In genomic region chr8:118162171-118162570, GRCm38 (mm10) we compare ENCODE assay signal across 8 mouse cellular contexts.
DNase-seq lines count a peak whose midpoint lies in the region; ATAC-seq and TF ChIP-seq lines count a peak whose summit lies in the region.

No protein-coding gene starts in this region.

- peaks cover 4 to 6% of the 10 kb centered on the region in 2 experiments; a peak in 3 of 4 replicates for H3K4me1 ChIP-seq in heart, embryonic 14.5 days (ENCODE audit: control insufficient read depth in 2 of 2, insufficient read depth in 2 of 2, low read length in 2 of 2)
- no peaks in the 10 kb centered on the region for H3K4me1 ChIP-seq in intestine, postnatal 0 days (replicated peaks; ENCODE audit: control insufficient read depth, insufficient read depth, low read length)
- no peaks in the 10 kb centered on the region for H3K4me1 ChIP-seq in liver, postnatal 0 days (ENCODE audit: insufficient read depth)

- 32% methylated on average over 10 of the region's 10 CpGs for WGBS in heart, embryonic 14.5 days
- 64% methylated on average over 10 of the region's 10 CpGs for WGBS in intestine, postnatal 0 days
- WGBS in liver, postnatal 0 days (ENCODE audit: insufficient replicate concordance) = 73% methylated on average over 10 of the region's 10 CpGs

- H3K27me3 ChIP-seq in heart, embryonic 14.5 days (ENCODE audit: control insufficient read depth, insufficient read depth, low read length) = no peaks in the 10 kb centered on the region
- H3K27me3 ChIP-seq in C2C12 (ENCODE audit: control insufficient read depth, insufficient read depth, insufficient read length) = no peaks in the 10 kb centered on the region
- no peaks in the 10 kb centered on the region for H3K27me3 ChIP-seq in intestine, postnatal 0 days (replicated peaks; ENCODE audit: control insufficient read depth, insufficient read depth, low read length)
- H3K27me3 ChIP-seq in liver, postnatal 0 days (ENCODE audit: insufficient read depth, low read length) = no peaks in the 10 kb centered on the region

- ATAC-seq in heart, embryonic 14.5 days (ENCODE audit: insufficient number of reproducible peaks, insufficient read depth, low FRiP score, low read depth) = 0 out of 2 replicates have a peak, but pooled peaks have one; percentile 35
- peak; percentile 44; the same call in 1 of the 2 replicates for ATAC-seq in frontal cortex, adult (ENCODE audit: low TSS enrichment)
- no peak for ATAC-seq in intestine, postnatal 0 days
- ATAC-seq in liver, postnatal 0 days = no peak

- no peaks in the 10 kb centered on the region for H3K36me3 ChIP-seq in heart, embryonic 14.5 days (ENCODE audit: control insufficient read depth, insufficient read depth, low read length)
- H3K36me3 ChIP-seq in C2C12 (ENCODE audit: control insufficient read depth, insufficient read depth) = no peaks in the 10 kb centered on the region
- H3K36me3 ChIP-seq in intestine, postnatal 0 days (ENCODE audit: control insufficient read depth, insufficient read depth) = no peaks in the 10 kb centered on the region
- no peaks in the 10 kb centered on the region for H3K36me3 ChIP-seq in liver, postnatal 0 days (replicated peaks; ENCODE audit: insufficient read depth, low read length)

- H3K4me3 ChIP-seq in heart, embryonic 14.5 days (ENCODE audit: control insufficient read depth in 1 of 2, insufficient read depth in 1 of 2, low read depth in 1 of 2, low read length in 2 of 2) = no peak overlapping the region
- H3K4me3 ChIP-seq in C2C12 (ENCODE audit: insufficient read depth, poor library complexity, severe bottlenecking) = no peak overlapping the region
- H3K4me3 ChIP-seq in left cerebral cortex, adult 2 months = no peak overlapping the region
- H3K4me3 ChIP-seq in intestine, postnatal 0 days (ENCODE audit: low read depth, low read length) = no peak overlapping the region
- no peak overlapping the region for H3K4me3 ChIP-seq in liver, postnatal 0 days (ENCODE audit: low read depth, low read length)

- H3K27ac ChIP-seq in heart, embryonic 14.5 days (replicated peaks in 1 of 2; ENCODE audit: control insufficient read depth in 1 of 2, insufficient read depth in 1 of 2, low read depth in 2 of 2, low read length in 2 of 2) = no peak overlapping the region
- no peak overlapping the region for H3K27ac ChIP-seq in left cerebral cortex, adult 2 months
- H3K27ac ChIP-seq in intestine, postnatal 0 days (ENCODE audit: low read depth, low read length) = no peak overlapping the region
- no peak overlapping the region for H3K27ac ChIP-seq in liver, postnatal 0 days (ENCODE audit: low read depth)

- H3K79me3 ChIP-seq in C2C12 (ENCODE audit: low read depth) = no peaks in the 10 kb centered on the region

- peak overlapping the region; percentile 24; the same call in 1 of the 2 replicates for H3K4me2 ChIP-seq in heart, embryonic 14.5 days (ENCODE audit: low read length)
- H3K4me2 ChIP-seq in intestine, postnatal 0 days (replicated peaks; ENCODE audit: low read depth) = no peak overlapping the region
- no peak overlapping the region for H3K4me2 ChIP-seq in liver, postnatal 0 days (ENCODE audit: low read depth, low read length)

- no peak for TF ChIP-seq EP300 in liver, postnatal 0 days (IDR thresholded peaks at IDR 0.05; ENCODE audit: low read depth)

- no peak for DNase-seq in heart, postnatal 36 days
- DNase-seq in left cerebral cortex, adult 2 months (ENCODE audit: extremely low spot score in 1 of 2, low spot score in 2 of 2) = peak; percentile 40 to 46
- DNase-seq in adrenal gland, postnatal 25 days = no peak
- no peak for DNase-seq in liver, postnatal 0 days

- intact Hi-C loops in heart, postnatal 36 days (cut with DNase I) = no loop called here
- intact Hi-C loops in left cerebral cortex, adult 2 months (cut with DNase I) = loop anchor here (10.0 kb wide), 1 partner anchor 227 kb away; no protein-coding TSS in a partner anchor

- H3K9ac ChIP-seq in heart, embryonic 14.5 days (ENCODE audit: low read length) = no peak overlapping the region
- no peak overlapping the region for H3K9ac ChIP-seq in intestine, postnatal 0 days (ENCODE audit: low read depth, low read length)
- H3K9ac ChIP-seq in liver, postnatal 0 days (replicated peaks) = no peak overlapping the region

- no peak for TF ChIP-seq CTCF in C2C12 (IDR thresholded peaks at IDR 0.05; ENCODE audit: control insufficient read depth, insufficient read depth, insufficient read length)
- TF ChIP-seq CTCF in left cerebral cortex, adult 2 months (IDR thresholded peaks at IDR 0.05) = no peak
- TF ChIP-seq CTCF in intestine, postnatal 0 days (IDR thresholded peaks at IDR 0.05; ENCODE audit: low read depth) = no peak
- TF ChIP-seq CTCF in liver, postnatal 0 days (IDR thresholded peaks at IDR 0.05; ENCODE audit: low read depth) = no peak

- H3K9me3 ChIP-seq in heart, embryonic 14.5 days (ENCODE audit: control insufficient read depth, low read length) = no peaks in the 10 kb centered on the region
- no peaks in the 10 kb centered on the region for H3K9me3 ChIP-seq in intestine, postnatal 0 days (ENCODE audit: control insufficient read depth)
- H3K9me3 ChIP-seq in liver, postnatal 0 days (ENCODE audit: low read length) = no peaks in the 10 kb centered on the region

- no peak overlapping the region for H3ac ChIP-seq in C2C12 (ENCODE audit: control insufficient read depth, insufficient read length, low read depth)

- H3K79me2 ChIP-seq in C2C12 (ENCODE audit: control insufficient read depth, insufficient read depth) = no peaks in the 10 kb centered on the region

TF ChIP-seq in C2C12, 6 proteins besides CTCF, POLR2A, EP300 and RAD21:
- TF ChIP-seq MYOD1 (IDR thresholded peaks at IDR 0.05; ENCODE audit: control insufficient read depth, insufficient read length, low read depth) (peak; percentile 87), USF1 (IDR thresholded peaks at IDR 0.05; ENCODE audit: low read depth) (no peak)

Comparison
In these comparisons a context has a peak if more than half of its experiments do, and no peak if none do; other contexts are left out.
1. ATAC-seq: peak in heart, embryonic 14.5 days (single experiment) and frontal cortex, adult (single experiment); none in intestine, postnatal 0 days (single experiment) and liver, postnatal 0 days (single experiment).
2. DNase-seq: peak in left cerebral cortex, adult 2 months (2 of 2); none in heart, postnatal 36 days (0 of 2), adrenal gland, postnatal 25 days (single experiment) and liver, postnatal 0 days (single experiment).